Mouse (Mus musculus): ENCODE measurements around the gene Fhad1.
A peak's percentile ranks its signal among the peaks of the same experiment; 100 is the strongest.

Fhad1 gene

GRCm38 (mm10) chr4:141861591-141862295 lies 153.1 kb downstream of the Fhad1 start:
- no peak for DNase-seq (ENCODE audit: low spot score)

- no peak for DNase-seq (ENCODE audit: low spot score)
Observed at GRCm38 (mm10) chr4:141860246-141860841, 154.5 kb downstream of the Fhad1 start.

- no peak for DNase-seq (ENCODE audit: low spot score)
Observed at GRCm38 (mm10) chr4:141859351-141859750, 155.5 kb downstream of the Fhad1 start.

DNA sequence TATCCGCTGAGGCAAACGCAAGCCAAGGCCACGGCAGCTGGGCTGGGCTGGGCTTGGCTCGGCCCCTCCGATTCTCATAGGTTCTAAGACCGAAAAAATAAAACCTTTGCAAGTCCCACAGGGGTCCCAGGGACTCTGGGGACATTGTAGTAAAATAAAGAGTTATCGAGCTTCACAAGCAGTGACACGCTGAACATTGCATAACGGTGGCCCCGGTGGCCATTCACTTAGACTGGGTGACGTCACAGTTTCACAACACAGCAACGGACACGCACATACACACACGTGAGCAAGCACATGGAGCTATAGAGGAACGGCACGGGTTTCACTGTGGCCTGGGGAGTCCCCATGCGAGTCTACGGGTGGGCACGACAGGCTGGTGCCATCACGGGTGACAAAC lies 156.4 kb downstream of the Fhad1 start:
- no peak for DNase-seq (ENCODE audit: low spot score)

DNA sequence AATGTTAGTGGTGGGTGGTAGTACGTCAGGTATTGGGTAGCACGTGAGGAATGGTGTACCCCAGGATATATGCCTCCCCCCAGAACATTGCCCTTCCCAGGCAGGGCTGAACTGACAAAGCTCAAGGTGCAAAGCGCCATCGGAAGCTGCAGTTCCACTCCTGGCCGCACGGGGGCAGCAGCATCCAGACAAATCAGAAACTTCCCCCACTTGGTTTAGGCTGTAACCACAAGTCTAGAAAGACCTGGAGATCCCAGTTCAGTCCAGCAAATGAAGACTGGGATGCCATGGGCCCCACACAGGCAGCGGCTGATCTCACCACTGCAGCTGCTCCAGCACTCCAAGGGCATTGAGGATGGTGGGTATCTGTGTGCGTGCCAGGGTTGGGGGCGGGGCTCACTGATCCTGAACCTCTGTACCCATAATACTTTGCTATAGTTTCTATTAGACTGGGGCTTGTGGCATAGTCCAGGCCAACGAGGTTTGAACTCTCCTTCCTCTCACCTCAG lies 157.4 kb downstream of the Fhad1 start:
- peak; percentile 69 for DNase-seq (ENCODE audit: low spot score)

GRCm38 (mm10) chr4:141853437-141853836 lies 161.4 kb downstream of the Fhad1 start:
- DNase-seq (ENCODE audit: low spot score): peak; percentile 45

GRCm38 (mm10) chr4:141845999-141846398 lies 168.9 kb downstream of the Fhad1 start, which contains the start of gene Ctrc:
Gene Ctrc (minus strand): TSS chr4:141846359.
- no peak for DNase-seq (ENCODE audit: low spot score)
